Mouse (Mus musculus): ENCODE data around the gene Hdac9.
"Not testable (repeated sequence)": the region's sequence is repeated elsewhere in the genome, so short reads cannot be mapped to it uniquely, and the experiment has no call there.

The Hdac9 gene

GRCm38 (mm10) chr12:34472949-34473651, 443.8 kb downstream of the Hdac9 start:
- no peak for DNase-seq

GRCm38 (mm10) chr12:34472542-34472941, 444.4 kb downstream of the Hdac9 start:
- DNase-seq, result no peak

- no peak for DNase-seq
Measured at GRCm38 (mm10) chr12:34461728-34462127, 455.2 kb downstream of the Hdac9 start.

DNA sequence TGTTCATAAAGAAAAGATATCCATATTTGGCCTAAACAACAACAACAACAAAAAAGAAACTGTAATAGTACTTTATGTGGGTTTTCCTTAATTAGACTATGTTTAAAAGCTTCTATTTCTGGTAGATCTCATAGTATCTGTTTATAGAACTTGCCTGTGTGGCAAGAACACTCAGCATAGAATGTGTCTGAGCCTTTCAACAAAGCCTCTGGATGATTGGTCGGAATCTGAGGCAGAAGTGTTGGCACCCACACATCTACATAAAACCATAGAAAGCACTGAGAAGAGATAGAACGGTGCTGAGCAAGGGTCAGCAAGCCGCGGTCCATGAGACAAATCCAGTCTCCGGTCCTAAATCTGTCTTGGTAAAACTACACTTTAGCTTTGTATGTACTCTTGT, 464.3 kb downstream of the Hdac9 start:
- DNase-seq, result no peak

DNA sequence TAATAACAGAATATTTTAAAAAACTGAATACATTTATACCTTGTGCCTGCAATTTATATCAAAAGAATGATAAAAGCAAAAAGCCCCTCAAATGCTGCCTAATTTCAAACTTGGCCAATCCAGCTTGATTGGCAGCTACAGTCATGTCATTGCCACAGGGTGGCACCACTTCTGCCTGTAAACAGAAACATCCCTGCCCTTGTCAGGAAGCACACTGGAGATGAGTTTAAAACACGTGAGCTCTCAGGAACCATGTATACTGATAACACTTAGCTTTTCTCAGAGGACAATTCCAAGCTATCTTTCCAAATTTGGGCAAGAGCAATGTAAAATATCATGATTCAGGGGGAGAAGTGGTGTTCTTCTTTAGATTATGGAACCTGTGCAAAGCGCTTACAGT, 465.7 kb downstream of the Hdac9 start:
- DNase-seq, result no peak

DNA sequence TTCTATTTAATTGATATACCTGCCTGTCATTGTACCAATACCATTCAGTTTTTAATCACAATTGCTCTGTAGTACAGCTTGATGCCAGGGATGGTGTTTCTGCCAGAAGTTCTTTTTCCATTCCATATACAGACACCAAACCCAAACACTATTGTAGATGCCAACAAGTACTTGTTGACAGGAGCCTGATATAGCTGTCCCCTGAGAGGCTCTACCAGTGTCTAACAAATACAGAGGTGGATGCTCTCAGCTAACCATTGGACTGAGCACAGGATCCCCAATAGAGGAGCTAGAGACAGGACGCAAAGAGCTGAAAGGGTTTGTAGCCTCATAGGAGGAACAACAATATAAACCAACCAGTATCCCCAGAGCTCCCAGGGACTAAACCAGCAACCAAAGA, 472.2 kb downstream of the Hdac9 start:
- DNase-seq, result not testable (repeated sequence)

DNA sequence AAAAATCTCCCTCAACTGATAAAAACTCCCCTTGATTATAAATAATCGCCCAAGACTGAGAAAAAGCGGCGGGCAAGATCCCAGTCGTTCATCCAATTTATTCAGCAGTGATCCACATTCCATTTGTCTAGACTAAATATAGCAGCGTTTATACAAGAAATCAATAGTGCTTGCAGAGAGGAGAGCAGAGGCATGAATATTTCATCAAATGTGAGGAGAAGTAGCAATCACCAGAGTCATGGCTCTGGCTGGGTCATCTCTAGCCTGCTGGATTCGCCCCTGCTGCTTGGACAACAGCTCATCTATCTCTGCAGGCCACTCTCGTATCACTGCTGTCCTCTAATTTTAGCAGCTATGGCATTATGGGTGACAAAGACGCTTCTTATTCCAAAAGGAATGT, 476.0 kb downstream of the Hdac9 start:
- DNase-seq, result no peak

- DNase-seq, result no peak
Measured at GRCm38 (mm10) chr12:34432919-34433318, 484.0 kb downstream of the Hdac9 start.

DNA sequence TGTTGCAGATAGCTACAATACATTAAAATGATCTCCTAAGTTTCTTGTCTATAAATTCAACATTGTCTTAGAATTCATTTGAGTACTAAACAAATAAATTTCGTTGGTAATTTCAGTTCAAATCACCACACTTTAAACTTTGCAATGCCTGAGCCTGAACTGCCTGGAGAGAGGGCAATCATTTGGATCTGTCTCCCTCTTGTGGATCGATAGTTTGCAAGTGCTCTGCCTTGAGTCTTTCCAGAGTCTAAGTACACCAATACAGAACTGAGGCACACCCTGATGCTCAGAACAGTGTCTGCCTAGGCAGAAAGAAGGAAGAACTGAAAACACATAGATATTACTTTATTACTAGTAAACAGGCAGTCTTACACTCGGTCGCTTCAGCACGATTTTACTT, 484.4 kb downstream of the Hdac9 start:
- peak; percentile 14 for DNase-seq

DNA sequence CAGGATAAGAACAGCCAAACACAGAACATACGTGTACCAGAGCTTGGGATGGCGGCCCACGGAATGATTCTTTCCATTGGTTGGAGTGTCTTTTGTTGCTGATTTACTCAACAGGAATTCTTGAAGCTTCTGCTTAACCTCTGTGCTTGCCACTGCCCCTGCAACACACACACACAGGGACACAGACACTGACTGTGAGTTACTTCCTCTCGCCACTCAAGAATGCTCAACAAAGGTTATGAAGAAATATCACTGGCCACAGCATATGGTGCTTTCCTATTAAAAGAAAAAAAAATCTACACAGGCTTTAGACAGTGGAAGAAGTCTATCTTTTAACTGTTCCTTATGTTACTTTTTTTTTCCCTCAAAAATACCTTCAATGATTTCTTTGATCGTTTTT, 485.1 kb downstream of the Hdac9 start:
- peak; percentile 1 for DNase-seq

DNA sequence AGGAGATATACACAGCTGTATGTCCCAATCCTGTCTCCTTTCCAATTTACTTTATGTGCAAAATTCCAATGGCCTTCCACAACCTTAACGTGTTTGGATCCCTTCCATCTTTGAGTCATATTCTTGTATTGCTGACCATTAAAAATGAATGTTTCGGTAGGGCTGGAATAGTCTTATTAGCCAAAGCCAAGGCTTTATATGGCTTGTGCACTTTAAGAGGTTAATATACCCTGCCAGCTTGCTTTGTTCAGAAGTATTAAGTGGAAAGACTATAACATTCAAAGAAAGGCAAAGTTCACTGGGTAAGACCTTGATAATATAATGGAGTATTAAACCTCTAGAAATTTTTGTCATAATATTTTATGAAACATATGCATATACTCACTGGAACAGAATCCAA, 491.4 kb downstream of the Hdac9 start:
- DNase-seq, result no peak

- no peak for DNase-seq
Measured at GRCm38 (mm10) chr12:34408139-34408538, 508.8 kb downstream of the Hdac9 start.

GRCm38 (mm10) chr12:34407143-34407542, 509.8 kb downstream of the Hdac9 start:
- DNase-seq, result no peak

GRCm38 (mm10) chr12:34402065-34402464, 514.8 kb downstream of the Hdac9 start:
- DNase-seq, result no peak

DNA sequence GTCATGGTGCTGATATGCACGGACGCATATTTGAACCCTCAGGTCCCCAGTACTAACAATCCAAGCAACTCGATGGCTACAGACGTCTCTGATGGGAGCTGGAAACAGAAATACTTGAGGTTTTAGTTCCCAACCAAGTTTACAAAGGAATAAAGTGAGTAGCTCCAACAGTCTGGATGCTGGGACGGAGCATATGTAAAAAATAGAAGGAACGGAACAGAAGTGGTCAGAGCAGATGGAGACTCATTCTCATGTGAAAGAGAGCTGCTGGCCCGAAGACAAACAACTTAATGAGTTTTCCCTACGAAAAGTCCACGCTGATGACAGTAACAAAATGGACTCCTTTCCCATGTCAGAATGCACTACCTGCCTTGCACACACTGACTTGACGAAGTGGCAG, 518.3 kb downstream of the Hdac9 start:
- no peak for DNase-seq

DNA sequence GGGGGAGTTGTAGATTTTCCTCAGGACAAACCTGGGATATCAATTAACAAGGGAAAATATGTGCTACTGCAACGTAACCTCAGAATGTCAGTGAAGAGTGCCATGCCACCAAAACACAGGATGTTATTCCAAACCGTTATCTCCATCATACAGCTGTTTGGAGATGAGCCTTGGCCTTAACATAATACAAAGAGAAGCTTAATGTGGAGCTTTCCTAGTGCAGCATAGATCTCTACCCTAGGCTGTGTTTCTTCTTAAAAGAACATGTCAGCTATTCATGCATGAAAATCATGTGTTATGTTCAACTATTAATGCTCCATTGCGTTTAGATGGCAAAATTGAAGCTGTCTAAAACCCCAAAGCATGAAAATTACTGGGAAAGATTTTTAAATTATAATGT, 522.6 kb downstream of the Hdac9 start:
- no peak for DNase-seq

- no peak for DNase-seq
Measured at GRCm38 (mm10) chr12:34379681-34380080, 537.2 kb downstream of the Hdac9 start.

- DNase-seq, result no peak
Measured at GRCm38 (mm10) chr12:34378637-34379036, 538.3 kb downstream of the Hdac9 start.

DNA sequence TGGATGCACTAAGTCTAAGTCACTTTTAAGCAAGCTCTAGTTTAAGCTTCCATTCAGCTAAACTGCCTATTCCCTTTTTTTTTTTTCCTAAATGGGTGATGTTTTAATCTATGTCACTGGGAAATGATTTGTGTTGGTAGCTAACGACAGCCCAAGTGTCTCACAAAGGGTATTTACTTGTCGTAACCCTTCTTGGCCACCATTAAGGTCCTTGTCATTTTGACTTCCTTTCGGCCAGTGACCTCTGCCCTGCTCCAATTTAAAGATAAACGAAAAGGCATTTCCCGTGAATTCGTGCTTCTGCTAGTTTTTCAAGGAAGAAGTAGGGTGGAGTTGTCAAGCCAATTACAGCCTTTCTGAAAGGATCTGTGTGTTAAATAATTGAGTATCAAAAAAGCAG, 565.0 kb downstream of the Hdac9 start:
- no peak for DNase-seq

DNA sequence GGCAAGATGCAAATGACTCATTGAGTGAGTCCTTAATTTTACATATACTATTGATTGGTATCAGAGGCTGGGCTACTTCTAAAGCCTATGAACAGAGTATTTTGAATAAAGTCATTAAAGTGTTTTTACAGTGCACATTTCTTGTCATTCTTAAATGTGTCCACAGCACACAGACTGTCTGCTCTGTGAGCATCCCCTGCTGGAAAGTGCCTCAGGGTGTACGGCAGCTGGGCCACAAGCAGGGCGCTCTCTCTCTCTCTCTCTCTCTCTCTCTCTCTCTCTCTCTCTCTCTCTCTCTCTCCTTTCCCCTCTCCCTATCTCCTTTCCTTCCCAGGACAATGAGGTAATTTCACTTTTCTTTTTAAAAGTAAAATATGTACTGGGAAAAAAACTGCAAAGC, 569.4 kb downstream of the Hdac9 start:
- DNase-seq, result no peak

DNA sequence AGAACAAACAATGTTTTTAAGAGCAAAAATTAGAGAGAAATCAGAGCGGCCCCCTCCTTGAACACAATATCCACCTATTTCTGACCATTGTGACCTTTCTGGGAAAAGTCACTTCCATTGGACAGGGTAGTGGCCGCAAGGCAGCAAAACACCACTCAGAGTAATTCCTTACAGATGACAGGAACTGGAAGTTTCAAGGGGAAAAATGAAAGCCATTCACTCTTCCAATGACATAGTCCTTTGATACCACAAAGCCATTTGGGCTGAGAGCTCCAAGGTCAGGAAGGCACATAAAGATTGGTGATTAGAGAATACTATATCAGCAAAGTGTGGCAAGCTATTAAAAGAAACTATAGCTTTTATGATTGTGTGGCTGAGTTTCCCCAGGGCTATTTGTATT, 574.1 kb downstream of the Hdac9 start:
- no peak for DNase-seq

GRCm38 (mm10) chr12:34338886-34339285, 578.0 kb downstream of the Hdac9 start:
- DNase-seq, result no peak

DNA sequence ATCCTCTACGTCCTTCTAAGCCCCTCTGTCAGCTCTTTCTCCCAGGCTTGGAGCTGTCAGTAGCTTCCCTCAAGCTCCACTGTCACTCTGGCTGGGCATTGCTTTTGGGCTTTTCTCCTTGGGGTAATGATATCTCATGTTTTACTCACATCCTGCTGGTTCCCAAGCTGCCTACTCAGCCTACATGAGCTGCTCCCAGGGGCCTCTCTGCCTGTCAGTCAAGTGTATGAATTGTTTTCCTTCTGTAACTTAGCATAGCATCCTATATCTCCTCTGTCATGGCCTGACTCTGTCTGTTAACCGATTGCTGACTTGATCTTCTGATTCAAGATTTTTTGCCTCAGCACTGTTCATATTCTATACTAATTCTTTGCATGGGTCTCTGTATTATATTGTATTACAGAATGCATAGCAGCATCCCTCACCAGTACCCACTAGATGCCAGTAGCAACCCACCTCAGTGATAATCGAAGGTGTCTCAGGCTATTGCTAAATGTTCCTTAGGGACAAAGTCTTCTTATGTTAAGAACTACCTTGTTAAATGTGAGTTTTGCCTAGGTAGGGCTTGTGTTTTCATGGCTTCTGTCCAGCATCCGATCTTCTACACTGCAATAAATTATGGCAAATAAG, 582.3 kb downstream of the Hdac9 start:
- DNase-seq, result no peak

- no peak for DNase-seq
Measured at GRCm38 (mm10) chr12:34332884-34333283, 584.0 kb downstream of the Hdac9 start.

- no peak for DNase-seq
Measured at GRCm38 (mm10) chr12:34327111-34327510, 589.8 kb downstream of the Hdac9 start.

Measured in lung, postnatal 14 days (tissue).